Mouse (Mus musculus): ENCODE measurements around the gene Epb41. TPM values are rescaled to one million over a fixed set of nuclear protein-coding genes. Genes with fewer than 3 reads are reported as not detected.

The Epb41 gene
- total and polyA plus RNA-seq, 2 experiments, result 29.6 to 46.8 TPM

GRCm38 (mm10) chr4:132029851-132030741, 45.0 kb downstream of the Epb41 start:
- H3K36me3 ChIP-seq (ENCODE audit: control insufficient read depth, insufficient read depth, low read length), result no peaks in the 10 kb centered on the region
- no peak overlapping the region for H3K4me3 ChIP-seq (ENCODE audit: insufficient read depth, low read depth, low read length)
- no peak overlapping the region for H3K27ac ChIP-seq (replicated peaks; ENCODE audit: insufficient read depth, low read depth, low read length)
- H3K9ac ChIP-seq (ENCODE audit: low read depth, low read length), result no peak overlapping the region
- WGBS, result 70% methylated on average over 10 of the region's 10 CpGs
- H3K27me3 ChIP-seq (ENCODE audit: control insufficient read depth, insufficient read depth, low read length), result no peaks in the 10 kb centered on the region
- TF ChIP-seq CTCF (IDR thresholded peaks at IDR 0.05; ENCODE audit: low read depth, low read length), result no peak
- no peak for TF ChIP-seq POLR2A (IDR thresholded peaks at IDR 0.05; ENCODE audit: extremely low read depth, insufficient read depth, low read length)
- no peak for DNase-seq (ENCODE audit: extremely low read depth, low read depth, low spot score)
- H3K4me1 ChIP-seq (ENCODE audit: control insufficient read depth, insufficient read depth, low read length), result no peaks in the 10 kb centered on the region
- peaks cover 18% of the 10 kb centered on the region; the same call in 1 of the 2 replicates for H3K79me2 ChIP-seq (ENCODE audit: control insufficient read depth, insufficient read depth, low read length)

- Histone ChIP-seq H3K36me3 (ENCODE audit: control insufficient read depth, insufficient read depth, low read length) (no peaks in the 10 kb centered on the region), H3K79me2 (ENCODE audit: control insufficient read depth, insufficient read depth, low read length) (peaks cover 24% of the 10 kb centered on the region; the same call in 1 of the 2 replicates), H3K4me3 (ENCODE audit: insufficient read depth, low read depth, low read length) (no peak overlapping the region), H3K27ac (replicated peaks; ENCODE audit: insufficient read depth, low read depth, low read length) (no peak overlapping the region), H3K27me3 (ENCODE audit: control insufficient read depth, insufficient read depth, low read length) (no peaks in the 10 kb centered on the region), H3K9ac (ENCODE audit: low read depth, low read length) (no peak overlapping the region), H3K4me1 (ENCODE audit: control insufficient read depth, insufficient read depth, low read length) (no peaks in the 10 kb centered on the region)
- DNase-seq (ENCODE audit: extremely low read depth, low read depth, low spot score), result no peak
- 98% methylated on average over 1 of the region's 1 CpGs for WGBS
- TF ChIP-seq POLR2A (IDR thresholded peaks at IDR 0.05; ENCODE audit: extremely low read depth, insufficient read depth, low read length) (no peak), CTCF (IDR thresholded peaks at IDR 0.05; ENCODE audit: low read depth, low read length) (no peak)
Observed at GRCm38 (mm10) chr4:132027806-132028205, 47.3 kb downstream of the Epb41 start.

DNA sequence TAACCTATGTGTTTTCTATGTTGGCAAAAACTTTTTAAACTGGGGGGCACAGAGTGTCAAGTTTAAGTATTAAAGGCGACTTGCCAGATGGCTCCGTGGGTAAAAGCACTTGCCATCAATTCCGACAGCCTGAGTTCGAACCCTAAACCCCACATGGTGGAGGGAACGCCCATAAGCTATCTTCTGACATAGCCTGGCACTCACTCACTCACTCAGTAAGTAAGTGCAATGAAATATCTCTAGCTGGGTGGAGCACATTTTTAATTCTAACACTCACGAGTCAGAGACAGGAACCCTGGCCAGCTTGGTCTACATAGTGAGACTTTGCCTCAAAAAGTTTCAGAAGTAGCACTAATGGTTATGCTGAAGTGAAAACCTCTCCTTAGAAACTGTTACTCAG, 48.0 kb downstream of the Epb41 start:
- Histone ChIP-seq H3K9ac (ENCODE audit: low read depth, low read length) (no peak overlapping the region), H3K4me1 (ENCODE audit: control insufficient read depth, insufficient read depth, low read length) (no peaks in the 10 kb centered on the region), H3K27me3 (ENCODE audit: control insufficient read depth, insufficient read depth, low read length) (no peaks in the 10 kb centered on the region), H3K4me3 (ENCODE audit: insufficient read depth, low read depth, low read length) (no peak overlapping the region), H3K27ac (replicated peaks; ENCODE audit: insufficient read depth, low read depth, low read length) (no peak overlapping the region), H3K79me2 (ENCODE audit: control insufficient read depth, insufficient read depth, low read length) (peaks cover 24% of the 10 kb centered on the region; the same call in 1 of the 2 replicates), H3K36me3 (ENCODE audit: control insufficient read depth, insufficient read depth, low read length) (no peaks in the 10 kb centered on the region)
- DNase-seq (ENCODE audit: extremely low read depth, low read depth, low spot score), result no peak
- no peak for TF ChIP-seq POLR2A (IDR thresholded peaks at IDR 0.05; ENCODE audit: extremely low read depth, insufficient read depth, low read length)
- no peak for TF ChIP-seq CTCF (IDR thresholded peaks at IDR 0.05; ENCODE audit: low read depth, low read length)
- 85% methylated on average over 6 of the region's 6 CpGs for WGBS

DNA sequence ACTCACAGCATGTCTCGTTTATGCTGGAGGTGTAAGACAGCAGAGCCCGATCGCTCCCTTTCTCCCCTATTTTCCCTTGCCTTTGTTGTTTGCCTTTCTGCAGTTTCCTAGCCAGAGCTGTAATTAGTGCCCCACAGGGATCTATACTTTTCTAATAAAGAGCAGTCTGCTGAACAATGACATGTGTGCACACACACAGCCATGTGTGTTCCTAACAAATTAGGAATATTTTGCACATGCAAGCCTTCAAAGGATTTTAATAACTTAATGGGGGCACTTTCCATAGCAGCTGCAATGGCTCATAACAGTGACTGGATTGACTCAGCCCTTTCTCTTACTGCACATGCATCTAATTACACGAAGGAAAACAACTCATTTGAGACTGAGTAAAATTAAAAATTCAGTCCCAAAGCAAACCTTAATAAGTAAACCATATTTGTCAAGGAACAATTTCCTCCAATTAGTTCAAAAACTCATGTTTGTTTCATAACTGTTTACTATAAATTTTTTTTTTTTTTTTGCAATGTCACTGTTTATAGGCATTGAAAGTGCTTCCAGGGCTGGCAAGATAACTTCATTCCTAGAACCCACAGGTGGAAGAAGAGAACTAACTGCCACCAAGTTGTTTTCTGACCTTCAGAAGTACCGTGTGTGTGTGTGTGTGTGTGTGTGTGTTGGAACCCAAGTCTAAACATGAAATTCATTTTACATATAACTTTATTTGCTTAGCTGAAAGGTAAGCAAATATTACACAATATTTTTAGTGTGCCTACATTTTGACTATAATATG, 49.2 kb downstream of the Epb41 start:
- no peak overlapping the region for H3K4me3 ChIP-seq (ENCODE audit: insufficient read depth, low read depth, low read length)
- no peaks in the 10 kb centered on the region for H3K4me1 ChIP-seq (ENCODE audit: control insufficient read depth, insufficient read depth, low read length)
- DNase-seq (ENCODE audit: extremely low read depth, low read depth, low spot score), result no peak
- no peak for TF ChIP-seq CTCF (IDR thresholded peaks at IDR 0.05; ENCODE audit: low read depth, low read length)
- no peak for TF ChIP-seq POLR2A (IDR thresholded peaks at IDR 0.05; ENCODE audit: extremely low read depth, insufficient read depth, low read length)
- H3K36me3 ChIP-seq (ENCODE audit: control insufficient read depth, insufficient read depth, low read length), result no peaks in the 10 kb centered on the region
- H3K79me2 ChIP-seq (ENCODE audit: control insufficient read depth, insufficient read depth, low read length), result peaks cover 21% of the 10 kb centered on the region; the same call in 1 of the 2 replicates
- H3K27ac ChIP-seq (replicated peaks; ENCODE audit: insufficient read depth, low read depth, low read length), result no peak overlapping the region
- H3K9ac ChIP-seq (ENCODE audit: low read depth, low read length), result no peak overlapping the region
- no peaks in the 10 kb centered on the region for H3K27me3 ChIP-seq (ENCODE audit: control insufficient read depth, insufficient read depth, low read length)
- 69% methylated on average over 5 of the region's 5 CpGs for WGBS

GRCm38 (mm10) chr4:132025264-132025663, 49.9 kb downstream of the Epb41 start:
- Histone ChIP-seq H3K79me2 (ENCODE audit: control insufficient read depth, insufficient read depth, low read length) (peaks cover 21% of the 10 kb centered on the region; the same call in 1 of the 2 replicates), H3K4me1 (ENCODE audit: control insufficient read depth, insufficient read depth, low read length) (no peaks in the 10 kb centered on the region), H3K27me3 (ENCODE audit: control insufficient read depth, insufficient read depth, low read length) (no peaks in the 10 kb centered on the region), H3K36me3 (ENCODE audit: control insufficient read depth, insufficient read depth, low read length) (no peaks in the 10 kb centered on the region), H3K4me3 (ENCODE audit: insufficient read depth, low read depth, low read length) (no peak overlapping the region), H3K27ac (replicated peaks; ENCODE audit: insufficient read depth, low read depth, low read length) (no peak overlapping the region), H3K9ac (ENCODE audit: low read depth, low read length) (no peak overlapping the region)
- TF ChIP-seq CTCF (IDR thresholded peaks at IDR 0.05; ENCODE audit: low read depth, low read length) (no peak), POLR2A (IDR thresholded peaks at IDR 0.05; ENCODE audit: extremely low read depth, insufficient read depth, low read length) (no peak)
- no peak for DNase-seq (ENCODE audit: extremely low read depth, low read depth, low spot score)
- WGBS, result 79% methylated on average over 2 of the region's 2 CpGs

All from liver, adult 2 months (tissue).